Mouse (Mus musculus) brain, embryonic 14.5 days (tissue): ENCODE data around the gene Sorcs3.

Source experiments
- CTCF ChIP-seq: fragments of 200-500 bp; IDR thresholded peaks from 2 replicates; pipeline ENCODE4 v1.5.1; 2012; ENCODE audit warnings: inconsistent platforms, mild to moderate bottlenecking, moderate library complexity, borderline replicate concordance; ENCODE audit not compliant: insufficient read depth, insufficient read length; ENCODE audit errors: extremely low read depth
- POLR2A ChIP-seq: fragments of 200-500 bp; IDR thresholded peaks from 2 replicates; pipeline ENCODE4 v1.6.1; 2012; ENCODE audit warnings: mild to moderate bottlenecking, inconsistent platforms, borderline replicate concordance; ENCODE audit not compliant: poor library complexity, insufficient read depth, insufficient read length, severe bottlenecking; ENCODE audit errors: extremely low read depth

- no peak for TF ChIP-seq POLR2A
- TF ChIP-seq CTCF: no peak
Observed at GRCm38 (mm10) chr19:48471927-48472326, 266.1 kb downstream of the Sorcs3 start.
